Mouse (Mus musculus) ovary, postnatal 36 days (tissue): ENCODE data around the gene C1ql1.

Experiments
- DNase-seq: peaks from one replicate; pipeline ENCODE4 v3.0.0; 2022; ENCODE audit warnings: low spot score, mixed read lengths

The C1ql1 gene

GRCm38 (mm10) chr11:102958431-102958830, 11.9 kb upstream of the C1ql1 start:
- no peak for DNase-seq

GRCm38 (mm10) chr11:102957692-102958091, 11.2 kb upstream of the C1ql1 start:
- DNase-seq = no peak

GRCm38 (mm10) chr11:102956962-102957614, 10.6 kb upstream of the C1ql1 start:
- DNase-seq = no peak

- DNase-seq = no peak
Measured at GRCm38 (mm10) chr11:102952922-102953321, 6.4 kb upstream of the C1ql1 start.

- DNase-seq = peak; percentile 38
Measured at GRCm38 (mm10) chr11:102948043-102948961, 1.8 kb upstream of the C1ql1 start.

GRCm38 (mm10) chr11:102946992-102947343, 480 bp upstream of the C1ql1 start:
- no peak for DNase-seq

GRCm38 (mm10) chr11:102945306-102946264, 903 bp downstream of the C1ql1 start:
- DNase-seq = no peak

- no peak for DNase-seq
Measured at GRCm38 (mm10) chr11:102941236-102941635, 5.3 kb downstream of the C1ql1 start.

GRCm38 (mm10) chr11:102939024-102939675, 7.3 kb downstream of the C1ql1 start:
- DNase-seq = no peak

GRCm38 (mm10) chr11:102937529-102938182, 8.8 kb downstream of the C1ql1 start:
- no peak for DNase-seq

GRCm38 (mm10) chr11:102936272-102936671, 10.2 kb downstream of the C1ql1 start:
- DNase-seq = no peak

GRCm38 (mm10) chr11:102930672-102931071, 15.8 kb downstream of the C1ql1 start:
- no peak for DNase-seq

- no peak for DNase-seq
Measured at GRCm38 (mm10) chr11:102925351-102925717, 21.2 kb downstream of the C1ql1 start.

- peak; percentile 92 for DNase-seq
Measured at GRCm38 (mm10) chr11:102924557-102925350, 21.7 kb downstream of the C1ql1 start, which contains the start of gene Kif18b. Kif18b (minus strand) TSS chr11:102925124.

GRCm38 (mm10) chr11:102921491-102921890, 25.0 kb downstream of the C1ql1 start:
- no peak for DNase-seq

GRCm38 (mm10) chr11:102918077-102918476, 28.4 kb downstream of the C1ql1 start:
- DNase-seq = no peak

- no peak for DNase-seq
Measured at GRCm38 (mm10) chr11:102915380-102915779, 31.1 kb downstream of the C1ql1 start.

- DNase-seq = no peak
Measured at GRCm38 (mm10) chr11:102911376-102911775, 35.1 kb downstream of the C1ql1 start.

GRCm38 (mm10) chr11:102903654-102904053, 42.8 kb downstream of the C1ql1 start:
- no peak for DNase-seq

GRCm38 (mm10) chr11:102902107-102902506, 44.4 kb downstream of the C1ql1 start:
- no peak for DNase-seq
